Mouse (Mus musculus): ENCODE data around the gene Reln.

DNA sequence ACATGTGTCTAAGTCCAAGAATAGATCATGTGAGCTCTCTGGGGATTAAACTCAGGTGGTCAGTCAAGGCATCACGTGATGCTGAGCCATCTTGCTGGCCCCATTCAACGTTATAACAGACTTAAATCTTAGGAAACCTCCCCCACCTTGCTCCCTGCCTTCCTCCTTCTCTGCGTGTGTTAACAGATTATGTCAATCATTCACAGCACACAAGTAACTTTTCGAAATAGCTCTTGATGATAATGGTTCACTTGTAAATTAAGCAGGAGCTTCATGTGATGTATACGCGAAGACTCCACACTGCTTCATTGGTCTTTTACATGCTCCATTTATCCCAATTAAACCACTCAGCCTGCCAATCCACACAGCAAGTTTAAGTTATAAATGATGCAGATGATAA, 271.9 kb downstream of the Reln start:
- no peak for TF ChIP-seq GATA1 (IDR thresholded peaks at IDR 0.05; ENCODE audit: low read length)
- TF ChIP-seq TAL1 (IDR thresholded peaks at IDR 0.05; ENCODE audit: low read length): no peak

All from erythroblast, embryonic 14.5 days (primary cell).